Mouse (Mus musculus): ENCODE data around the gene Mfap3. TPM values are rescaled to one million over a fixed set of nuclear protein-coding genes. Genes with fewer than 3 reads are reported as not detected.

Mfap3 gene
- polyA plus RNA-seq, 1 experiment from 2014 or later = 59.4 TPM

- peak overlapping the region; percentile 38 for H3K4me2 ChIP-seq (replicated peaks)
- H3K4me1 ChIP-seq = peaks cover 13% of the 10 kb centered on the region
- H3K4me3 ChIP-seq = no peak overlapping the region
- H3K27ac ChIP-seq (replicated peaks) = peak overlapping the region; percentile 46; the same call in 1 of the 2 replicates
- peak overlapping the region; percentile 39; the same call in 1 of the 2 replicates for H3K9ac ChIP-seq (replicated peaks)
- peaks cover 11% of the 10 kb centered on the region for H3K9me3 ChIP-seq
- no peaks in the 10 kb centered on the region for H3K36me3 ChIP-seq
- WGBS = 19% methylated on average over 18 of the region's 18 CpGs
- ATAC-seq (ENCODE audit: low FRiP score, low read depth) = no peak
- H3K27me3 ChIP-seq = peaks cover 9% of the 10 kb centered on the region
These were observed 47.9 kb downstream of the Mfap3 start for GRCm38 (mm10) chr11:57566091-57567035.

- Histone ChIP-seq H3K4me1 (peaks cover 23% of the 10 kb centered on the region), H3K36me3 (no peaks in the 10 kb centered on the region), H3K9me3 (peaks cover 11% of the 10 kb centered on the region), H3K27me3 (peaks cover 13% of the 10 kb centered on the region), H3K9ac (replicated peaks) (no peak overlapping the region), H3K27ac (replicated peaks) (no peak overlapping the region), H3K4me3 (no peak overlapping the region), H3K4me2 (replicated peaks) (no peak overlapping the region)
- ATAC-seq (ENCODE audit: low FRiP score, low read depth) = no peak
- WGBS = 93% methylated on average over 2 of the region's 2 CpGs
These were observed 50.6 kb downstream of the Mfap3 start for GRCm38 (mm10) chr11:57568950-57569490.

GRCm38 (mm10) chr11:57571035-57571434 is 52.6 kb downstream of the Mfap3 start:
- no peak for ATAC-seq (ENCODE audit: low FRiP score, low read depth)
- H3K27ac ChIP-seq (replicated peaks) = no peak overlapping the region
- H3K27me3 ChIP-seq = peaks cover 16% of the 10 kb centered on the region
- no peaks in the 10 kb centered on the region for H3K36me3 ChIP-seq
- 81% methylated on average over 3 of the region's 3 CpGs for WGBS
- H3K4me3 ChIP-seq = no peak overlapping the region
- no peak overlapping the region for H3K9ac ChIP-seq (replicated peaks)
- peaks cover 11% of the 10 kb centered on the region for H3K9me3 ChIP-seq
- peaks cover 28% of the 10 kb centered on the region for H3K4me1 ChIP-seq
- no peak overlapping the region for H3K4me2 ChIP-seq (replicated peaks)

GRCm38 (mm10) chr11:57573686-57574274 is 55.3 kb downstream of the Mfap3 start:
- Histone ChIP-seq H3K27me3 (0 out of 2 replicates have a peak, but pooled peaks cover 8% of the 10 kb centered on the region), H3K4me2 (replicated peaks) (no peak overlapping the region), H3K27ac (replicated peaks) (no peak overlapping the region; the same call in 1 of the 2 replicates), H3K4me3 (no peak overlapping the region), H3K9ac (replicated peaks) (no peak overlapping the region), H3K4me1 (peaks cover 19% of the 10 kb centered on the region), H3K36me3 (no peaks in the 10 kb centered on the region), H3K9me3 (peaks cover 11% of the 10 kb centered on the region)
- 55% methylated on average over 14 of the region's 14 CpGs for WGBS
- ATAC-seq (ENCODE audit: low FRiP score, low read depth) = no peak

GRCm38 (mm10) chr11:57576871-57577515 is 58.5 kb downstream of the Mfap3 start:
- Histone ChIP-seq H3K4me2 (replicated peaks) (no peak overlapping the region), H3K4me3 (no peak overlapping the region), H3K36me3 (no peaks in the 10 kb centered on the region), H3K27me3 (0 out of 2 replicates have a peak, but pooled peaks cover 12% of the 10 kb centered on the region), H3K9ac (replicated peaks) (no peak overlapping the region), H3K9me3 (no peaks in the 10 kb centered on the region), H3K27ac (replicated peaks) (no peak overlapping the region), H3K4me1 (peaks cover 19% of the 10 kb centered on the region)
- no peak for ATAC-seq (ENCODE audit: low FRiP score, low read depth)
- WGBS = 82% methylated on average over 6 of the region's 6 CpGs

GRCm38 (mm10) chr11:57582818-57583635 is 64.6 kb downstream of the Mfap3 start:
- Histone ChIP-seq H3K9ac (replicated peaks) (0 out of 2 replicates have a peak overlapping the region, but pooled peaks have one; percentile 24), H3K4me3 (no peak overlapping the region), H3K9me3 (no peaks in the 10 kb centered on the region), H3K27ac (replicated peaks) (peak overlapping the region; percentile 67), H3K27me3 (peaks cover 23% of the 10 kb centered on the region), H3K4me1 (peaks cover 27% of the 10 kb centered on the region), H3K4me2 (replicated peaks) (peak overlapping the region; percentile 24), H3K36me3 (no peaks in the 10 kb centered on the region)
- peak; percentile 89 for ATAC-seq (ENCODE audit: low FRiP score, low read depth)
- WGBS = 13% methylated on average over 10 of the region's 10 CpGs

Other genes with a start within 250 kb of the Mfap3 start
- 81.0 and 88.1 TPM in 2 replicates for gene Fam114a2, start within 50 bp of the Mfap3 start, polyA plus RNA-seq (2016; fragmentation: Nextera tagmentation; extraction: Ambion mirVana)
- 25.8 and 26.6 TPM in 2 replicates for gene Galnt10, start 126.8 kb downstream of the Mfap3 start, polyA plus RNA-seq (2016; fragmentation: Nextera tagmentation; extraction: Ambion mirVana)

Data from midbrain, embryonic 12.5 days (tissue).